Mouse (Mus musculus) G1E-ER4 (cell line): ENCODE results near the gene 2200002D01Rik. TPM values are rescaled to one million over a fixed set of nuclear protein-coding genes. Genes with fewer than 3 reads are reported as not detected.

Experiments
- GATA1 ChIP-seq: IDR thresholded peaks from one replicate; pipeline ENCODE4 v1.8.0; 2012; ENCODE audit warnings: low read length, inconsistent platforms
- polyA plus RNA-seq: library from polyadenylated mRNA; stranded (reverse); fragments of >175 nt; gene quantifications from 2 replicates; pipeline ENCODE4 v1.2.3, GENCODE M21; 2012

2200002D01Rik gene
- polyA plus RNA-seq, 1 experiment: not detected

DNA sequence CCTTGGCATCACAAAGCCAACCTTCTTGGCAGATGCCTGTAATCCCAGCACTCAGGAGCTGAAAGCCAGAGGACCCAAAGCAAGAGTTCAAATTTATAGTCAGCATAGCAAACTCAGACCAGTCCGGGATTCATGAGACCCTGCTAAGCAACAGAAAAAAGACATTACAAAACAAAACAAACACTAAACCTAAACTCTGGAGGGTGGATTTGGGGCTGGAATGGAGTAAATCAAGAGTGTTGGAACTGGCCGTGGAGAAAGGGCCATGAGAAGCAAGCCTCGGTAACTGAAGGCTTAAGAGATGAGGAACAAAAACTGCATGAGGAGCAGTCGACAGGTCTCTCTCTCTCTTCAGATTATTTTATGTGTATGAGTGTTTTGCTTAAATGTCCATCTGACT is 35.6 kb upstream of the 2200002D01Rik start:
- no peak for TF ChIP-seq GATA1

DNA sequence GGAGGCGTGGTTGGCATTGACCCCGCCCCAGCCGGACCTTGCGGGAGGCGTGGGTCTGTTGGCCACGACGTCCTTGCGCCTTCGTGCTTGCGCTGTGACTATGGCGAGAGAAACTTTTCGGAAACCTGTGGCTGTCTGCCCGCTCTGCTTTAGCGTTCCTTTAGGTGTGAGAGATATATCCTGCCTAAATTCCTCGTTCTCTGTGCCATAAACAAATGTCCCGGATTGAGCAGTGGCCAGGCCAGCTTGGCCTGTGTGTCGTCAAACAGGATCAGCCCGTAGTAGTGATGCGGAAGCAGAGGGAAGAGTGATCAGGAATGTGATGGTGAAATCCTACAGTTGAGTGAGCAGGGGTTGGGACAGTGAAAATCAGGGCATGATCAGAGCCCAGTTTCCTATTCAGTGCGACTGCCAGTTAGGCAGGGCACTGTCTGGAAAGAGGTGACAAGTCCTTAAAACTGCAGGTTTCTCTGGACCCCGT is 33.8 kb upstream of the 2200002D01Rik start:
- no peak for TF ChIP-seq GATA1

DNA sequence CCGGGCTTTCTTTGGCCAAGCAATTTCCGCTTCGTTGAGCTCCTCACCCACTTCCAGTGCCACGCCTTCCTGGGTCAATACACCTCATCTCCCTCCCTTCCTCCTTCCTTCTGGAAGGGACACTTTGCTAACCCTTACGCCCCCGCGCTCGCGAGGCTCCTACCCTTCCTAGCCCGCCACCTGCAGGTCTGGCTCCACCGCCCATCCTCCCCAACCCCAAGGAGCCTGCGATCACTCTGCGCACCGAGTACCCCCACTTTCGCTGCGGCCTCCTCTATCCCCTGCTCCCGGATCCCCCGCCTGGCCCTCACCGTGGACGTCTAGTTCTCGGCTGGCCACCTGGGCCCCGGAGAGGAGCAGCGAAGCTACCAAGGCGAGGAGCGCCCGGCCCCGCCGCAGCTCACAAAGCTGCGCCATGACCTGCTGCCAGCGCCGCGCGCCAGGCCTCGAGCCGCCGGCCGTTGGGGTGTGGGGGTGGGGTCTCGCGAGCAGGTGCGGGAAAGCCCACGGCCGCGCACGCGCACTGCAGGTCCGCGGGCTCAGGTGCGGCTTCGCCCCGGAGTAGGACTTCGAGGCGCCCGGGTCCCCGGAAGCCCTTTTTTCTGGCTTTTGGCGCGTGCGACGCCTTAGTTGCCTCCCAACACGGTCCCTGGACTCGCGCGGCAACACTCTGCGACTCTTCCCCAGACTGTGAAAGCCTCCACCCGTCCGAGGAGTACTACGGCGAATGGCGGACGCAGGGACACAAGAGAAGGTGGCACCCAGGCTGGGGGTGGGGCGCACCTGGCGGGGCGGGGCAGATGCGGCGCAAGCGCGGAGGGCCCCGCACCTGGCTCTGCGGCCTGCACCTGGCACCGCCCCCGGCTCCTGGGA is 33.2 kb upstream of the 2200002D01Rik start, which contains the start of gene Spint2:
Gene Spint2, minus strand, starts transcription at position 712 of the 873 bp plus-strand sequence.
- TF ChIP-seq GATA1: no peak

DNA sequence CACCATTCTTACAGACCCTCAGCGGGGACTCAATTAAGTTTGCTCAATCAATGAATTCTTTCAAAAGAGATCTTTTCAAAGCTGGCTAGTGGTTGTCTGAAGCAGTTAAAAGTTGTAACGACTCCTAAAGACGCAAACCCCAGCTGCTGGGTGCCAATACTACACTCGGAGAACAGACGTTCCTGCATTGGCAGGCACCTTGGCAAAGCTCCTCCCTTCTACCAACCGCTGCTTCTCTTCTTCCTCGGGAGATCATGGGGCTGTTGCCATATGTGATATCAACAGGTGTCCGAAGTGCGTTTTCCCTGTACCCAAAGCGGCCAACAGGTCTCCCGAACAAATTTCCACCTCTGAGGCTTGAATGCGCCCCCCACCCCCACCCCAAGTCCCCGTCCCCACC is 32.5 kb upstream of the 2200002D01Rik start:
- TF ChIP-seq GATA1: no peak

DNA sequence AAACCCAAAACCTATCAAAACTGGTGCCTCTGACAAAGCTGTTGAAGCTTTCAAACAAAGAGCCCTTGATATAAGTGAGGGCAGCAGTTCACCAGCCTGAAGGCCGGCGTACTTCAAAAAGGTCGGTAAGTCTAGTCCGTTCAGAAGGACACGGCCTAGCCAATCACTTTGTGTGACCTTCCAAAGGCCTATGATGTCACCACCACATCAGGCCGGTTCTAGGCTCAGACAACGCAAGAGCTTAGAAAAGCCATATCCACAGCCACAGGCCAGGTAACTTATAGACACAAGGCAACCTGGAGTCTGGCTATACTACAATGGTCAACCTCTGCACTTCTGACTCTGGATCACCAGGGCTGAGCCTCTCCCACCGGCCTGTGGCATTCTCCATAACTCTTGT is 31.7 kb upstream of the 2200002D01Rik start:
- TF ChIP-seq GATA1: no peak

DNA sequence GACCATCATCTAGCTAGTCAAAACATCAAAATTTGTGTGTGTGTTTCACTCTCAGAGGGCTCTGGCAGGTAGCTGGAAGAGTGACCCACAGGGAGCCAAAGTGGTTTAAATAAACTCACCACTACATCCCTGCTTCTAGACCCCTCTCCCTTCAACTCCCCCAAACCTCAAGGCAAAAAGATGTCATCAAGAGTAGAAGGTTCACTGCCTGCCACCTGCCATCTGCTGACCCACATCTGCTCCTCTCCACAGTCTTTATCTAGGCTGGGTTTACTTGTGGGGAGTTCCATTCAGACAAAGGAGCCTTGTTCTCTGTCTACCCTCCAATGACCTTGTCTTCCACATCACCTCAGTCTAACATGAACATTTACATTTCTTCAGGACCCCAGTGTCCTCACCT is 31.0 kb upstream of the 2200002D01Rik start:
- TF ChIP-seq GATA1: no peak

DNA sequence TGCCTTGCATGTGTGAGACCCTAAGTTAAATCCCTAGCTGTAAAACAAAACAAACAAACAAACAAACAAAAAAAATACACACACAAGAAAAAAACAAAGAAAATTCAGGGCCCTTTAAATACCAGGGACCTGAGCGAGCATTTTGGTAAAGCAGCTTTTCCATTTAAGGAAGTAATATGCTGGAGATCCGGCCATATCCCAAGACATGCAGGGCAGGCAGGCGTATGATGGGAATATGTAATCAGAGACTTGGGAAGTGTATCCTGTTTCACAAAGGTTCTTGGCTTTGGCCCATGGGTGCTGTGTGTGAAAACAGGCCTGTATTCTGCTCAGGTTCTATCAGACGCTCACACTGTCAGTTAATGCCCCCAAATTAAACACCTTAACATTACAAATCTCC is 29.2 kb upstream of the 2200002D01Rik start:
- no peak for TF ChIP-seq GATA1

DNA sequence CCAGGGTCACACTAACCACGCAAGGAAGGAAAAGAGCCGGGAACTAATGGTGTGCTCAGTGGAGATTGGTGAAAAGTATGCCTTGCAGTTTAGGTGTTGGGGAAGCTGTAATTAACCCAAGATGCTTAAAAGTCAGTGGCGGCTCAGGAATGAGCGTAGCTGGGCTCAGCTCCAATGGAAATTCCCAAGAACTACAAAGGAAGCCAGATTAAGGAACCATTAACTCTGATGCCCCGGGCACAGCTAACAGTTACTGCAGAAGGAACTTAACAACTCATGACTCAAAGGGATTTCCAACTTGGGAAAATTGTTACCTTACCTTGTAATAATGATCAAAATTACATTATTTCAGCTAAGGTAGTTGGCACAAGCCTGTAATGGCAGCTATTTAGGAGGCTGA is 28.4 kb upstream of the 2200002D01Rik start:
- no peak for TF ChIP-seq GATA1

DNA sequence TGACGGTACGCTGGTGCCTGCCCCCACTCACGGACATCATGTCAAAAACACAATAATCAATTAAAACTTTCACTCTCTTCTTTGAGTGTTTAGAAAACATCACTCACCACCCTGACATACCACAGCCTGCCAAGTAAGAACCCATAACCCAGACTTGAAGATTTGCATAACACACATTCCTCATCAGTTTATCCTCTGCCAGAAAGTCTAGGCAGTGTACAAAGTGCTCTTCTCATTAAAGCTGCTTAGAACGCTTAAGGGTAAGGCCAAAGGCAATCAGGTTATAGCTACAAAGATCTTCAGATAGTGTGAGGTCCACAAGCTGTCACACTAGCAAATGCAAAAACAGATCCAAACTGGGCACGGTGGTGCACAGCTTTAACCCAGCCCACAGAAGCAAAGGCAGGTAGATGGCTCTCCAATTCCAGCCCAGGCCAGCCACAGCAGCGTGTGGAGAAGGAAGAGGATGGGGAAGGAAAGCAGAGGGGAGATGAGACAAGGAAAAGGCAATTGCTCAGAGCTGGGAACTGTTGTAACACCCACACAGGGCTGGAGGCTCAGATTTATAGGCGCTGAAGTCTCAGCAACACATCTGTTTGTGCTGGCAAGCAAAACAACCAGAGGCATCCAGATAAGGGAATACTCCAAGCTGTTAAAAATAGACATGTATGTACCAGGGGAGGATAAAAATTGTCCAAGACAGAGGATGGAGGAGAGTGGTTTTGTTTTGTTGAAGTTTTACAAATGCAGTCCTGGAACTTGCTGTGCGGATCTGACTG is 23.6 kb upstream of the 2200002D01Rik start:
- TF ChIP-seq GATA1: no peak

DNA sequence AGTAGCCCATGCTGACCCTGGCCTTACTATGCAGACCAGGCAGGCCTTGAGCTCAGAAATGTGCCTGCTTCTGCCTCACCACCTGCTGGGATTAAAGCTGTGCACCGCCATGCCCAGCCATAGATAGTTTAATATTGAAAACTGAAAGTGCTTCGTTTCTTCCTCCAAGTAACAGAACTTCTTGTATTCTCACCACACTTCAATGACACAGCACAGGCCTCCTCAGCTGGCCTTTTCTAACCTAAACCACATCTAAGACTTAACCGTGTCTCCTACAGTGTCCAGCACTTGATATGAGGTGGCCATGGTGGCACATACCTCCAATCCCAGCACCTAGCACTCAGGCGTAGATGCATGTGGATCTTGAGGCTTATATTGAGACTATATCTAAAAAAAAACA is 22.2 kb upstream of the 2200002D01Rik start:
- TF ChIP-seq GATA1: no peak

DNA sequence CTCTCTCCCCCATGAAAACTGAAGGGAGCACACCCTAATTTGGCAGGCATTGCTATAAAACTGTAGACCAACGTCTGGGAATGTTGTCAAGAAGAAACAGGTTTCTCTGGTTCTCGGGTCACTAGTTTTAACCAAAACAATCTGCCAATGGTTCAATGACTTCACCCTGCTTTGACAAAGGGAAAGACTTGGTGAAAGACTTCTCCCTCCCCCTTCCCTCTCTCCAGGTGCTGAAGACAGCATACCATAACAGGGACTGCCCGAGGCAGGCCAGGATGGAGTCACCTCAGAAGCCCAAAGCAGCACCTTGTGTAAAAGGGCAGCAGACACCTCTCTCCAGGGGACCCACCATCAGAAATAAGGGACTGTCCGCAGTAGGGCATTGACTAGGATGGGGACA is 18.7 kb upstream of the 2200002D01Rik start:
- TF ChIP-seq GATA1: no peak

DNA sequence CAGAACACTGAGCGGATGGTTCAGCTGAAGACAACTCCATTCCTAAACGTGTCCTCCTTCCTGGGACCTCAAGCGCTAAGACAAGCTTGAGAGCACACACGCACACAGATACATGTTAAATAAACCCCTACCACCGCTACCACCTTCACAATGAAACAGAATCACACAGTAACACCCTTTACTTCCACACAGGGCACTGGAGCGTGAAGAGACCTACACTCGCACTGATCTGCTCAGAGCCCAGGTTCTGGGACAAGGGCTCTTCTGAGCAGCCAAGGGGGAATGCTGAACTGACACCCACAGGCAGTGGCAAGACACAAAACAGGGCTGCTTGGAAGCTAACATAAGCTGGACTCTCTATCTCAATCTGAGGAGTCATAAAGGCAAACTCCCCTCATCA is 17.4 kb upstream of the 2200002D01Rik start:
- no peak for TF ChIP-seq GATA1

DNA sequence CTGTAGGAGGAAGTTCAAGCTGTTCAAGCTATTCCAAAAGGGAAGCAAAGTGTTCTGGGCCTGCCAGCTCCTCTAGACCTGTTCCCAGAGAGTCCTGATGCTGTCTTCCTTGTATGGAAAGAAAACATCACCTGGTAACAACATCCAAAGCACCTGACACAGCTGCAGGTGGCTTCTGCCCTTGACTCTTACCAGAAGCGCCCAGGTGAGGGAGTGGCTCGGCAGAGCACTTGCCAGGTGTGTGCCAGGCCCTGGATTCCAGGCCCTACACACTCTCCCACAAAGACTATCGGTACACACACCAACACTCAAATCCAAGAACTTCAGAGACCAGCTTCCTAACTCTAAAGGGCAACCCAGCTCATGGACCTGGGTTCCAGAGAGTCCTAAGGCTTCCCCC is 15.6 kb upstream of the 2200002D01Rik start:
- TF ChIP-seq GATA1: no peak

DNA sequence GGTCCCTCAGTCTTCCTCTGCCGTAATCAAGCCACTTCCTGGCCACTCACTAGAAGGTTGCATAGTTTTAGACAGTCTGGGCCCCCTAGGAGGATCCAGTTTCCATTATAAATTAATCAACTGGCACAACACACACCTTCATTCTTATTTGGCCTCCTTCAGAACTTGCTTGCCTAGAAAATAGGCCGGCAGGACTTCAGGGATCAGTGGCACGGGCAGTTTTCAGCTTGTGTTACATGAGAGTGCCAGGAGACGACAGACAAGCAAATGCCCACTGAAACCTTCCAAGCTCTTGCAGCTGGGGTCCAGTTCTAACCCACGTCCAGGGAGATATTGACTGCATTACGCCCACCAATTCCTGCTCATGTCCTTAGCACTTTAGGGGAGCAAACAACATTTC is 13.9 kb upstream of the 2200002D01Rik start:
- TF ChIP-seq GATA1: no peak

DNA sequence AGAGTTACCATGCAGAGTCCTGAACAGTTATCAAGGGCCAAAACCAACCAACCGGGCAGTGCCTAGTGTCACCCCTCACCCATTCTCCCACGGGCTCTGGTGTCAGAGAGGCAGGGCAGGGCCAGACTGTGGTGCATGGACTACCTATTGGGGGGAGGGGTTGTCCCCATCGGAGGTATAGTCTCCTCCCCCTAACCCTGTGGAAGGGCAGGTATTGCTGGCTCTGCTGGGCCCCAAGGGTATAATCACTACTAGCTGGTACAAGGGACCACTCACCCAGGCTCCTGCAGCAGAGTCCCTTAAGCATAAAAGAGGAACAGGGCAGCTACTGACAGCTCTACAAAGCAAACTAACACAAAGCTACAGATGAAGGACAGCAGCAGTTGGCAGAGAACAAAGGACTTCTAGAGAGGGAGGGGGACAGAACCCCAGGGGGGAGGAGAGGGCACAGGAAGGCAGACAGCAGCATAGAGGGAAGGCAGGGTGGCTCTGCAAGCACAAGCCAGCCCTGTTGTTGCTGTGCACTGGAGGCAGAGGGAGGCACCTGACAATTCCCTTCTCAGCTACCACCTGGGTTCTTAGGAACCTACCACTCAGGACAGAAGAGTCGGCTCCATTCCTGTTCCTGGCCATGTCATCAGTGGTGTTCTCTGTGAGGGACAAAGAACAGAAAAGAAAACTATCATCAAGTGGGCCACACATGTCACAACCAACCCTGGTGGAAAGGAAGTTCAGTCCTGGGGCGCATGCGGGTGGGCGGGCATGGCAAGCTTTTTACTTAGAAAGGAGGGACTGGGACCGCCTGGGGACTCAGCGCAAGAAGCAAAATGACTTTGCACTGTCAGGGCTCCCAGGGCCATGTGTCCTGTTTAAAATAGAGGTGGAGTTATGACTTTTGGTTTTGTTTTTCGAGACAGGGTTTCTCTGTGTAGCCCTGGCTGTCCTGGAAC is 11.8 kb upstream of the 2200002D01Rik start:
- TF ChIP-seq GATA1: no peak

DNA sequence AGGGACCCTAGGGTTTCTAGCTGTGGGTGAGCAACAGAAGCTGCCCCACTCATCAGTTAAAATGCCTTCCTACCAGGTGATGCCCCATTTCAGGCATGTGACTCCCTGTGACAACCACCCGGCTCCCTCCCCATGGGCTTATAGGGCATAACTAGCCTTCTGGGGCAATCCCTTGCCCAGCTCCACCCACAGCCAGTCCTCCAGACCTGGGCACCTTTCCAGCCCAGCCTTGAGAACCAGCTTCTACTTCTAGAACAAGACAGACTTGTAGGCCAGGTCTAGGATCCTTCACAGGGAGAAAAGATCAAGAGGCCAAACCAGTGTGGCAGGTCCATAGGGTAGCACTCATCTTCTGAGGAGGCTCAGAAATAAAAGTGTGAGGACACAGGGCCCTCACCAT is 9.1 kb upstream of the 2200002D01Rik start:
- no peak for TF ChIP-seq GATA1
